8 mouse cellular contexts compared by ENCODE assay signal in genomic region chr11:105126520-105127029, GRCm38 (mm10). TPM values are rescaled to one million over a fixed set of nuclear protein-coding genes. Genes with fewer than 3 reads are reported as not detected.
DNase-seq lines count a peak whose midpoint lies in the region; ATAC-seq and TF ChIP-seq lines count a peak whose summit lies in the region.

No protein-coding gene starts in this region.

- WGBS in forebrain, embryonic 16.5 days, result under 1% methylated on average over 49 of the region's 49 CpGs
- under 1% methylated on average over 48 of the region's 49 CpGs for WGBS in liver, postnatal 0 days (ENCODE audit: insufficient replicate concordance)

- H3K4me3 ChIP-seq in layer of hippocampus, adult 2 months, result peak overlapping the region; percentile 91
- H3K4me3 ChIP-seq in forebrain, embryonic 16.5 days (replicated peaks; ENCODE audit: low read length), result peak overlapping the region; percentile 97
- peak overlapping the region; percentile 99 for H3K4me3 ChIP-seq in liver, postnatal 0 days (ENCODE audit: low read depth, low read length)

- no peak for TF ChIP-seq CTCF in layer of hippocampus, adult 2 months (conservative IDR thresholded peaks at IDR 0.05)
- TF ChIP-seq CTCF in liver, postnatal 0 days (IDR thresholded peaks at IDR 0.05; ENCODE audit: low read depth), result no peak

- H3K9me3 ChIP-seq in forebrain, embryonic 16.5 days (ENCODE audit: control insufficient read depth, low read length), result 0 out of 2 replicates have a peak, but pooled peaks cover 3% of the 10 kb centered on the region
- H3K9me3 ChIP-seq in liver, postnatal 0 days (ENCODE audit: low read length), result no peaks in the 10 kb centered on the region

- no peaks in the 10 kb centered on the region for H3K27me3 ChIP-seq in forebrain, embryonic 16.5 days (replicated peaks; ENCODE audit: control insufficient read depth, insufficient read depth, low read length)
- H3K27me3 ChIP-seq in liver, postnatal 0 days (ENCODE audit: insufficient read depth, low read length), result no peaks in the 10 kb centered on the region

- peak overlapping the region; percentile 71 for H3K9ac ChIP-seq in forebrain, embryonic 16.5 days (replicated peaks; ENCODE audit: low read depth, low read length)
- H3K9ac ChIP-seq in liver, postnatal 0 days (replicated peaks), result peak overlapping the region; percentile 83

- no peak for TF ChIP-seq EP300 in liver, postnatal 0 days (IDR thresholded peaks at IDR 0.05; ENCODE audit: low read depth)

- peak overlapping the region; percentile 67; the same call in 1 of the 2 replicates for H3K27ac ChIP-seq in layer of hippocampus, adult 2 months
- no peak overlapping the region for H3K27ac ChIP-seq in forebrain, embryonic 16.5 days (ENCODE audit: low read length)
- H3K27ac ChIP-seq in liver, postnatal 0 days (ENCODE audit: low read depth), result 0 out of 2 replicates have a peak overlapping the region, but pooled peaks have one; percentile 30

- DNase-seq in layer of hippocampus, adult 2 months (ENCODE audit: low spot score in 2 of 2), result no peak
- DNase-seq in layer of hippocampus, adult 8-10 months (ENCODE audit: low spot score in 2 of 2), result no peak
- DNase-seq in R1 (ENCODE audit: low read depth, low spot score), result peak; percentile 43
- no peak for DNase-seq in liver, postnatal 0 days
- no peak for DNase-seq in frontal cortex, postnatal 36 days (ENCODE audit: low spot score in 2 of 2)
- no peak for DNase-seq in right cerebral cortex, adult 2 months (ENCODE audit: low spot score in 2 of 2)

- peak; percentile 9; the same call in 1 of the 2 replicates for ATAC-seq in forebrain, embryonic 16.5 days
- ATAC-seq in liver, postnatal 0 days, result peak; percentile 28
- no peak for ATAC-seq in monocyte, adult 5-6 weeks (replicated peaks; ENCODE audit: insufficient number of reproducible peaks, low FRiP score, low TSS enrichment, poor library complexity, severe bottlenecking)

- 0 out of 2 replicates have a peak, but pooled peaks cover under 1% of the 10 kb centered on the region for H3K36me3 ChIP-seq in forebrain, embryonic 16.5 days (ENCODE audit: control insufficient read depth, insufficient read depth)
- peaks cover 16% of the 10 kb centered on the region for H3K36me3 ChIP-seq in liver, postnatal 0 days (replicated peaks; ENCODE audit: insufficient read depth, low read length)

- peak overlapping the region; percentile 82 for H3K4me2 ChIP-seq in forebrain, embryonic 16.5 days (ENCODE audit: low read length)
- peak overlapping the region; percentile 95 for H3K4me2 ChIP-seq in liver, postnatal 0 days (ENCODE audit: low read depth, low read length)

- peaks cover 10% of the 10 kb centered on the region for H3K4me1 ChIP-seq in forebrain, embryonic 16.5 days (replicated peaks; ENCODE audit: control insufficient read depth, insufficient read depth, low read length)
- H3K4me1 ChIP-seq in liver, postnatal 0 days (ENCODE audit: insufficient read depth), result peaks cover 19% of the 10 kb centered on the region

RNA-seq across cellular contexts. Expression of gene Mettl2, which starts 0.3 kb away (rescaled TPM):
- 10 to 100 TPM; 16.8 to 16.9 TPM for total RNA-seq in layer of hippocampus, adult 2 months (2021)
- 10 to 100 TPM; 15.5 to 19.5 (median 17.7) TPM for total RNA-seq in layer of hippocampus, adult 8-10 months (2022)
- 30.0 and 30.7 TPM in 2 replicates for polyA plus RNA-seq in forebrain, embryonic 16.5 days (2015; fragmentation: Nextera tagmentation; extraction: Ambion mirVana)
- polyA plus RNA-seq in liver, postnatal 0 days (2015; fragmentation: Nextera tagmentation; extraction: Ambion mirVana), result 7.7 and 9.3 TPM in 2 replicates
- total RNA-seq in monocyte, adult 5-6 weeks (2017), result 10.0 to 17.4 TPM (median 12.2 TPM) in 3 replicates

RNA-seq across cellular contexts. Expression of gene Gm10842, which starts 20.1 kb away (rescaled TPM):
- not detected for total RNA-seq in layer of hippocampus, adult 2 months (2021)
- total RNA-seq in layer of hippocampus, adult 8-10 months (2022), result not detected
- not detected in 2 replicates for polyA plus RNA-seq in forebrain, embryonic 16.5 days (2015; fragmentation: Nextera tagmentation; extraction: Ambion mirVana)
- not detected in 2 replicates for polyA plus RNA-seq in liver, postnatal 0 days (2015; fragmentation: Nextera tagmentation; extraction: Ambion mirVana)
- total RNA-seq in monocyte, adult 5-6 weeks (2017), result not detected in 3 replicates

RNA-seq across cellular contexts. Expression of gene Tlk2, which starts 52.0 kb away (rescaled TPM):
- 10 to 100 TPM; 47.9 to 50.9 TPM for total RNA-seq in layer of hippocampus, adult 2 months (2021)
- total RNA-seq in layer of hippocampus, adult 8-10 months (2022), result 10 to 100 TPM; 48.1 to 53.5 (median 53.0) TPM
- 17.7 and 20.9 TPM in 2 replicates for polyA plus RNA-seq in forebrain, embryonic 16.5 days (2015; fragmentation: Nextera tagmentation; extraction: Ambion mirVana)
- polyA plus RNA-seq in liver, postnatal 0 days (2015; fragmentation: Nextera tagmentation; extraction: Ambion mirVana), result 5.3 and 6.4 TPM in 2 replicates
- total RNA-seq in monocyte, adult 5-6 weeks (2017), result 121 to 139 TPM (median 122 TPM) in 3 replicates
